Mouse (Mus musculus): ENCODE results near the gene Fbxl5.

Gene Fbxl5

DNA sequence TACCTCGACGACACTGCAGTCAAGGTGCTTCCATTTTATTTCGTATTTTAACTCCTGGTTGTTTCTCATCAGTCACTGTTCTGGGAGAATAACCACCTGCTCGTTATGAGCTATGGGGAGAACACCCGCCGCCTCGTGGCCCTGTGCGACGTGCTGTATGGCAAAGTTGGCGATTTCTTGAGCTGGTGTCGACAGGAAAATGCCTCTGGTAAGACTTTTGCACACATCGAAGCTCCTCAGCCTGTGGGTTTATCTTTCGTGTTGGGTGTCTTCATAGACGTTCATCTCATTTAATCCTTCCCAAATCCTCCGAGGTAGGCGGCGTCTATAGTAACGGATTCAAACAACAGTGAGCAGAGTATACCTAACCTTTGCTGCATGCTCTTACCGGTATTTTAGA lies at the start of gene Fbxl5:
Fbxl5 (minus strand) TSS at position 101 of the 400 bp plus-strand sequence.
- no peak for DNase-seq (ENCODE audit: low read depth)

DNA sequence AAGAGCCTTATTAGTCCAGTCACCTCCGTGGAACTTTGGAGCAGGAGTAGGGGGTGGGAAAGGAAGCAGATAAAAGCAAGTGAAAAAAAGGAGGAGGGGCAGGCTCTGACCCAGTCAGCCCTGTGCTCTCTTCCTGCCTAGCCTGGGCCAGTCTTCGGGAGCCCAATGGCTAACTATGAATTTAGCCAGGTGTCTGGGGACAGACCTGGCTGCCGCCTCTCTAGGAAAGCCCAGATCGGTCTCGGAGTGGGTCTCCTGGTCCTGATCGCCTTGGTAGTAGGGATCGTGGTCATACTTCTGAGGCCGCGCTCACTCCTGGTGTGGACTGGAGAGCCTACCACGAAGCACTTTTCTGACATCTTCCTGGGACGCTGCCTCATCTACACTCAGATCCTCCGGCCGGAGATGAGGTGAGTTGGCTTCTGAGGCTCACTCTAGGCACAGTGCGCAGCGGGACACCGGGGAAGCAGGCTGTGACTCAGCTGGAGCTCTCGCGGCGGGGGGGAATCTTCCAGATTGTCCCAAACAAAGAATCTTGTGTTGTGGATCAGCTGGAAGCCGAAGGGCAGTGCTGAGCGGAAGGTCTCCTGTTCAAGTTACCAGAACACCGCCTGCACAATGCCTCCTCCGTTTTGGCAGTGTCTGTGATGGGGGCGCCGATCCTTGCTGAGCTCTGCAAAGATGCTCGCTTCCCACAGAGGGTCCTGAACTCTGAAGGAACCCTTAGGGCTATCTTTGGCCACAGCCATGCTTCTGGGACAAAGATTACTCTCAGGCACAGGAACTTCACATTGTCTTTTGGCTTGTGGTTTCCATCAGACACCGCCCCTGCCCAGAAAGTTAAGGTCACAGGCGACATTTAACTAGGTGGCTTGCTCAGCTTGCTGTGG lies 47.5 kb upstream of the Fbxl5 start:
- peak; percentile 50 for DNase-seq (ENCODE audit: low read depth)

DNA sequence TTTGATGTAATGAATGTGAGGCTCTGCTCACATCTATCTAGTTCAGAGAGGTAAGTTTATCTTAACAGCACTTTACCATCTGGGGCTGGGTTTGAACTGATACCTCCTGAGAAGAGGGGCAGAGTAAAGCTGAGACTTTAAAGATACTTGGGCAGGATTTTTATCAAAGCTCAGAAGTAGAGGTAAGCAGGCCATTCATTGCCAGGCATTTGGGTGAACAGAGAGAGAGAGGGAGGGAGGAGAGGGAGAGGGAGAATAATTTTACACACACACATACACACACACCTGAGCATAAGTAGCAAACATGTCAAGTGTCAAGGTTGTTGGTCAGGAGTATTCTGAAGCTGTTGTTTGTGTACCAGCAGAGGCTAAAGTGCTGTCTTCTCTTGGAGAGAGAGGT lies 46.8 kb upstream of the Fbxl5 start, which contains the start of gene Cd38:
Cd38 (plus strand) TSS at position 301 of the 400 bp plus-strand sequence.
- DNase-seq (ENCODE audit: low read depth): peak; percentile 6

DNA sequence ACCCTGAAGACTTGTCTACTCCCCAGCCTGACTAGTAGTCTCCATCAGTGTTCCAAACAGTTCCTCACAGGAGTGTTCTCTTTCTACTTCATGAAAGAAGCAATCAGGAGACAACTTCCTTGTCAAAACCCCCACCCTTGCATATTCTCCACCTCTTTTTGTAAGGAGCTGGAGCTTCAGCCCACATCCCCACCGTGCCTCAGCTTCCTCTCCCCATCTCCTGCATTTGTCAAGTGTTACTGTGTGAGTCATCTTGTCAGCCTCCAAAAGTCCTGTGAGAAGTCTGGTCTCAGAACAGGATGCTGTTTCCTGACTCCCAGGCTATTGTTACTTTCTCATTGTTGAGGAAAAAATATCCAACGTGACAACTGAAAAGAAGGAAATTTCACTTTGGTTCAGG lies 43.9 kb upstream of the Fbxl5 start:
- no peak for DNase-seq (ENCODE audit: low read depth)

DNA sequence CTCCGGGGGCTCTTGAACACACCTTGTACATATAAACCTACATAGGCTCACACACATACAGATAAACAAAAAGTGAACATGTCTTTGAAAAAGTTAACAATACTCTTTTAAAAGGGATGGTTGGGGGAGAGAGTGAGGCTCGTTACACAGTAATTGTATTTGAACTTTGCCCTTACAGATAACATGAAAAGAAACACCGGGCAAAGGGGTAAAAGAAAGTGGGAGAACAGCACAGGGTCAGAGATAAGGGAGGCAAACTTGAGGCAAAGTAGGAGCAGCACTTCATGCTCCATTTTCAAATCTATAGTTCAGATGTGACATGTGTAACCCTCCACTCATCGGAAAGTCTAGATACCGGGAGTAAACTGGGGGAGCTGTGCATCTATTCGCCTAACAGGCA lies 42.2 kb upstream of the Fbxl5 start:
- DNase-seq (ENCODE audit: low read depth): no peak

DNA sequence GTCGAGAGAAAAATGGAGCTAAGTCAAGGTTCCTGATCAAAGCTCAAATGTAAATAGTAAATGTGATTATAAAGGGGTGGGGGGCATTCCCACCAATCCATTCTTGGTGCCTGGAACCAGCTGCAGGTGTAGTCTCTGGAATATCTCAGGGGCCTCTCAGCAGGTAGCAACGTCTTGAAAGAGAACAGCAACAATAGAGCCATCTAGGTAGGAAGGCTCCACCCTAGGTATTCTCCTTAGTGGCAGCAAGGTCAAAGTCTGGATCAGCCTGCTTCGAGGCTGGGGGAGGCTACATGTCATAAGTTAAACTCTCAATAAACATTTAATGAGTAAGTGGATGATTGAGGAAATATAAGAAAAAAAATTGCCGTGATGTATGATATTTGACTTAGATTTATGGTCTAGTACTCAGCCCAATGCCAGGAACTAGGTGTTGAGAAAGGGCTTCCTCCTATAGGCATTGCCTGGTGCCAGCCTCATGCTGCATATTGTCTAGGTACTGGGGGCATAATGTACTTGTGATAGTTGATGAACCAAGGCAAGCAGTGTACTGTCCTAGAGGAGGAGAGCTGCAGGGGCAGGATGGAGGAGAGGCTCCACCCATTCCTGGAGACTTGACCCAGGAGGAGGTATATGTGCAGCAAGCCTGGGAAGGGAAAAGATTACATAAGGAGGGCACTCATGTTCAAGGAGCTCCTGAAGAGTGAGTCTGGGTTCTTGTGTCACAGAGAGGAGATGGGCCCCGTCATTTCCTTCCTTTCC lies 39.4 kb upstream of the Fbxl5 start:
- no peak for DNase-seq (ENCODE audit: low read depth)

DNA sequence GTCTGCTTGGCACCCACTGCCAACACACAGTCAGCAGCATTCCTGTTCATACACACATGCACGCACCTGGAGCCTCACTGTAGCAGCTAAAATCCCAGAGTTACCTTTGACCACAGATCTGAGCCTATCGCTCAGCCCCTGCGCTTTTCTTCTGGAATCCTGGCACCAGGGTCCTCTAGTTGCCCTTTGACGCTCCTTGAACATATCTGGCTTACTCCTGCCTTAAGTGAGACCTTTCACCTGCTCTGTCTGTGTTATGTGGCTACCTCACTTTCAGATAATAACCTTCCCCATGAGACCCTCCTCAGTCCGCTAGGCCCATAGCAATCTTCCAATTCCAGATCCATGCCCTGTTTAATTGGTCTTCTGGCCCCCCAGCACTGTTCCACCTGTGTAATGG lies 38.7 kb upstream of the Fbxl5 start:
- no peak for DNase-seq (ENCODE audit: low read depth)

DNA sequence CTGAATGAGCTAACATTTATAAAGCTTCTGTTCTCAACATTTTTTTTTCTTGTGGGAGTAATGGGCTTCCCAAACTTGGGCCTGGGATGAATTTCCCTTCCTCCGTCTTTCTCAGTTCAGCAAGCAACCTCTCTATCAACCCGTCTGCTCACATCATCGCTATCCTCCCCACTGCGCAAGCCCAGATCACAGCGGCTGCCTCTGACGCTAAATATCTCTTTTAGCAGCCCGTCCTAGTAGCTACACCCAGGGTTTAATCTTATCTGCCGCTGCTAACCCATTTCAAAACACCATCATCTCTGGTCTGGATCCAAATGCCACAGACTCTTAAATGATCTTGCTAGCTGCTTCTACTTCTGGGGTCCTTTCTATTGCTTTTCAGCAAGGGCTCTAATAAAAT lies 38.2 kb upstream of the Fbxl5 start:
- DNase-seq (ENCODE audit: low read depth): no peak

DNA sequence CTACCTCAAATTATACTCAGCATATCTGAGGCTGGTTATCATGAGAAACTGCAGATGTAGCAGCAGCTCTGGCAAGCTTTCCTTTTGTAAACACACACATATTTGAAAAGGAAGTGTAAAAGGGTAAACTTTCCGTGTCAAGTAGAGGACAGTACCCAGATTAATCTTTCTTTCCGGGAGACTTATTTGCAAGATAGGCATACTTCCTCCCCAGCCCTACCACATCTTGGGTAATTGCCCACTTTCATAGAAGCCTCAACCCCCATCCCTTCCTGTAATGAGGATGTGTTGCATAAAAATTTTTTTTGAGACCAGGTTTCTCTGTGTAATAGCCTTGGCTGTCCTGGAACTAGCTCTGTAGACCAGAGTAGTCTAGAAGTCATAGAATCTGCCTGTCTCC lies 34.3 kb upstream of the Fbxl5 start:
- no peak for DNase-seq (ENCODE audit: low read depth)

DNA sequence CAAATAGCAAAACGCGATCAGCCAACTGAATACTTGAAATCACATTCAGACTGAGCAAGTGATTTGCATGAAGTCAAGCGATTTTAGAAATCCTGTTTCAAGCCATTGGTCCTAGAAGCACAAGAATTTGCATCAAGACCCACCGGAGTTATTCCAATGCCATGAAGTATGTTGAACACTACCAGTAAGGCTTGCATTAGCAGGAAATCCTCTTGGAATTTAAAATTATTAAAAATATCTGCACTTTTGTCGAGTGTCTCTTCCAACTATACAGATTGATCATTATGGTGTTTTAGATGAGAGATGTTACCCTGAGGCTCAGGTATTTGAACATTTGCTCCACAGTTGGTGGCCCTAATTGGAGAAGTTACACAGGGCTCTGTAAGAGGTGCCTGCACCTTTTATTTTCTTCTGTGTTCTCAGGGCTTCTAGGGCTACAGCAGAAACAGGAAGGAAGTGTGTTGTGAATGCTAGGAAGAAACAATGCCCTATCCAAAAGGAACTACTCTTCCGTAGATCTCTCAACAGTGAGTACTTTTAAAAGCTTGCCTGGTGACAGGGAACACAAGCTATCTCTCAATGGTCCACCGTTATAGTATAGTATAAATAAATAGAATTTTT lies 32.5 kb upstream of the Fbxl5 start:
- DNase-seq (ENCODE audit: low read depth): no peak

DNA sequence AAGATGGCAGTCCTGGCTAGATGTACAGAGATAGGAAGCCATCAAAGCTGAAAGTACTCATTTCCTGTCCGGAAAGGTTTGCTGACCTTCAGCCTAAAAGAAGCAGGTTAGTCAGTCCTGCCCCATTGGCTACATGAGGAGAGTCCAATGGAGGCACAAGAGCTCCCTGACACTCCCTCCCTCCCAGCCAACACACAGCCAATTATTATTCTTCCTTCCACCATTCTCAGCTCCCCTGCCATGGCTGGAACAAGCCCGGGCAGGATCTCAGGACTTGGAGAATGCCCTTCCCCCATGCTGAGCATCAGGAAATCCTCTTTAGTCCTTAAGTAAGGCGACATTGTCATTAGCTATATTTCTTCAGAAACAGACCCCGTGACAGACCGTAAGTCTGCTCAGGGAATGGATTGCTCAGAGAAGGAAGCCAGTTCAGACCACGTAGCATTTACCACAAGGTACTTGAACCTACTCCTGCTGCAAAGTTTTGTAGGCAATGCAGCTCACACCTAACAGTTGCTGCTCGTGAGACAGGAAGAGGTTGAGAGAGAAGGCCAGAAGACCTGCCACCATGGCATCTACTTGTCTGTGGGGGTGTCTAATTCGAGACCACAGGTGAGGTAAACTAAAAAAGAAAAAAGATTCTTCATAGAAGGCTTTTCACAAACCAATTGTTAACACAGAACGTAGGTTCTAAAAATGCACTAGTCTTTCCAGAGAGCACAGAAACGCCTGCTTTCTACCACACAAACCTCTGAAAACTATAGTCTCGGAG lies 31.8 kb upstream of the Fbxl5 start:
- DNase-seq (ENCODE audit: low read depth): no peak

DNA sequence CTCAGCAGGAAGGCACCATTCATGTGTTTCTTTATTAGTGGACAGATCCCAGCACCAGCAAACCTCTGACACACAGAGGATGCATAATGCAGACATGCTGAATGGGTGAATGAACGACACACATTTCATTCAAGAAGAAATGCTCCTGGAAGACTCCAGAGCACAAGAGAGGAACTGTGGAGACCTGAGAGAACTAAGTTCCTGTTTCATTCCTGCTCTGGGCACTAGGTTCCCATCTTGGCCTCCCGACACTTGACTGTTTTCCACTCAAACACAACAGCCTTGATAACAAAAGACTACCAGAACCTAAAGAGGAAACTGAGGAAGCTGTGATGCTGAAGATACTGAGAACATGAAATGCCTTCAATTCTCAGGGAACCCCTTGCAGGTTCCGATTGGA lies 26.8 kb upstream of the Fbxl5 start:
- no peak for DNase-seq (ENCODE audit: low read depth)

DNA sequence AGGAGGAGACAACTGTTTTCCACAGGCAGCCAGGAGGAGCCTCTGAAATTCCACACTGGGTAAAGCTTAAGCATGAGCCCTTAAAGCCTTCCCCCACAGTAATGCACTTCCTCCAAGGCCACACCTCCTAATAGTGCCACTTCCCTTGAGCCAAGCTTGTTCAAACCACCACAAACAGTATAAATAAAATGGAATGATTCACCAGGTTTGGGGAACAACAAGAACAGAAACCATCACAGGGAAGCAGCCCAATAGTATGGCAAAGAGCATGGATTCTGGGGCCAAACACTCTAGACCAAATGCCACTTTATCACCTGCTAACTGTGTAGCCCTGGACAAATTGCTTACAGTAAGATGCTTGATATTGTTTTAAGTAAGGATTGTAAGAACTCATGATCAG lies 26.1 kb upstream of the Fbxl5 start:
- DNase-seq (ENCODE audit: low read depth): no peak

DNA sequence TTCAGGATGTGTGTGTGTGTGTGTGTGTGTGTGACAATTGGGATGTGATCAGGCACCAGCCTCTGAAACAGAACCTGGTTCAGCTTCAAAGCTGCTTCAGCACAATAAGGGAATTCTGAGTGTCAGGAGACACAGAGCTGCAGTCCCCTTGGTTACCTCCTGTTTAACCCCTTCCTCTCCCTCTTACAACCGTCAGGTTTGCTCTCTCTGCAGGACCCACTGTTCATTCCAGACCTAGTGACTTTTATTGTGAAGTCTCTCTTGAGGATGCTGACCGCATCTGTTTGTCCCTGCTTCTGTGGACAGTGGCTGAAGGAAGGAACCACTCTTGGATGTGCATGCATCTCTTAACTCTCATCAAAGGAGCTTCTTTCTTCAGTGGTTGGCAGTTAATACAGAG lies 24.8 kb upstream of the Fbxl5 start:
- no peak for DNase-seq (ENCODE audit: low read depth)

DNA sequence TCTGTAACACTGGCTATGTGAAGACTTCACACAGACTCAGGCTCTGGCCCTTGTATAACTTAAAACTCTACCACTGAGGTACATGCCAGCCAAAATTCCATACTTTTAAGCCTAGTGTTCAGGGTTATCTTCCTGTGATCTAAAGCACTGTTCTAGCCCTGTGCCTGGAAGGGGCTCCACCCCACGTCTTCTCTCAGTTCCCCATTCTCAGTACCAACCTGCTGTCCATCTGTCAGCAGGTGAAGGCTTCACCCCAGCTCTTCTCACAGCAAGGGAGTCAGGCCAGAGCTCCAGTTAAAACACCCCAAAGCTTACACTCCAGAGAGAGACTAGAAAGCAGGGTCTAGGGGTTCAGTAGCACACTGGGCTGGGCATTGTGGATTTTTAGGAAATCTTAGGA lies 24.2 kb upstream of the Fbxl5 start:
- no peak for DNase-seq (ENCODE audit: low read depth)

DNA sequence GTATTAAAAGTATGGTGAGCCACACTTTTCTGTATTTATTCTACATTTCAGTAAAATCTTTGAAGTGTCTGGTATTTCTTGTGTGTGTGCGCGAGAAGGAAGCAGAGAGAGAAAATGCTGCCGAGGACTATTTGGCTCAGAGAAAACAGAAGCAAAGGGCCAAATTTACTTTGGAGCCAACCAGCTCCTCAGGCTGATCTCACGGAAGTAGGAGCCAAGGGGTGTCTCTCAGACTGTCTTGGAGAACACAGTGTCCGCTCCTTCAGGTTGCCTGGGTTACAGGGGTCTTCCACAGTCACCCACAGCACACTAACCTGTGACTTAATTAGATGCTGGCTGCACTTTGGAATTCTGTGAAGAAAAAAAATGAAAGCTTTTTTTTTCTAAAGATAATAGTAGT lies 23.6 kb upstream of the Fbxl5 start:
- no peak for DNase-seq (ENCODE audit: low read depth)

DNA sequence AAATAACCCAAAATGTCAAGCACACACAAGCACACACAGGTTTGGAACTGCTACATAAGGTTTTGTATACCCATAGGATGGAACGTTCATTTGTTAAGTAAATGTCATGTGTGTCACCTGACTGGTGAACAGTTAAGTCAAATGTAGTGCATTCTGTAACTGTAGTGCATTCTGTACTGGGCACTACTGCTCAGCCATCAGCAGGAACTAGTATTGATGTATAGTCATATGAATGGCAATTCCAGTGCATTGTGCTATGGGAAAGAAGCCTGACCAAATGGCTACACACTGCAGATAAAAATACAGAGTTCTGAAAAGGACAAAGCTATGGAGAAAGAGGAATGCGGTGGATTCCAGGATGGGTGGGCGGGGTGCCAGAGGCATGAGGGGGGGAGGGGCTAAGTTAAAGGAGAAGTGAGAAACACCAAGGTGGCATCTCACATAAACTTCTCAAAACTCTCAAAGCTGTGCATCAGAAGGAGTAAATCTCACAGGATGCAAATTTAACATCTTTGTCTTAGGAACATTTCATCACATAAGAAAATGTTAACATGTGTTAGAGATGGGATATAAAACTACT lies 21.2 kb upstream of the Fbxl5 start:
- DNase-seq (ENCODE audit: low read depth): no peak

DNA sequence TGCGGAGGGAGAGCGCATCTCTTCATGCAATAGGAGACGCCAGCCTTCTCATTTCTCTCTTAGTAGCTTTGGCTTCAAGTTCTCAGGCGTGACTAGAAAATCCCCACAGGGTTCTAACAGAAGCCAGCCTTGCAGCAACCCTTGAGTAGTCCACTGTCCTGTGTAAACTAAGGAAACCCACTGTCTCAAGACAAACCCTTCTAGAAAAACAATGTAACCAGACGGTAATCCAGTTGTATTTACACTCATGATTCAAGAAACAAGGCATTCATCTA lies 20.5 kb upstream of the Fbxl5 start:
- DNase-seq (ENCODE audit: low read depth): no peak

DNA sequence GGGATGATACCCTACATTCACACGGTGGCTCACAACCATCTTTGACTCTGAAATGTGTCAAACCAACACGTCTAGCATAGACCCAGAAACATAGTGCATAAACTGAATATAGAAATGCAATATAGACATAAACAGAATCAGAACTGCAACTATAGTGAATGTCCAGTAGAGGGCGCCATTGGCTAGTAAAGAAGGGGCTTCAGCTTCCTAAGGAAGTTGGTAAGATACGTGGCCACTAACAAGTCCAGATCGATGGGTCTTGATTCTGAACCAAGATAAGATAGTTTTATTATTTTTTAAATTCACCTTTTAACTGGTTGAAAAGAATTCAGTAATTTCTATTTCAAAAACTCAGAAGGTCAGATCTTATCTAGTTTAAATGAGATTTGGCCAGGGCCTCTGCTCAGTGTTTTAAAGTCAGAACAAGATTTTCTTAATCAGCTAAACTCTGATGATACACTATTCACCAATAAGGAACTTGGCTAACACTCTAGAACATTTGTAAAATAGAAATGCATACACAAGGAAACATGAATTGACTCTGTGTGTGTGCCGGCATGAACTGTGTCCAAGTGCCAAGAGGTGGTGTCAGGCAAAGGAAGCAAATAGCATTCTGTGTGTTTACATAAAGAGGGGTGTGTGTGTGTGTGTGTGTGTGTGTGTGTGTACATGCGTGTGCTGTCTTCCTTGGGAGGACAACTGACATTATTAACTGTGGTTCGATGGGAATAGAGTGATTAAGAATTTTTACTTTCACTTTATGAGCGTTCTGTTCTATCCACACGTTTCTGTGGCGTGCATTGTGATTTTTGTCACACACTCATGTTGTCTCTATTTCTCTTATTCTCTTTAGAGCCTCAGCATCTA lies 19.9 kb upstream of the Fbxl5 start:
- peak; percentile 90 for DNase-seq (ENCODE audit: low read depth)

DNA sequence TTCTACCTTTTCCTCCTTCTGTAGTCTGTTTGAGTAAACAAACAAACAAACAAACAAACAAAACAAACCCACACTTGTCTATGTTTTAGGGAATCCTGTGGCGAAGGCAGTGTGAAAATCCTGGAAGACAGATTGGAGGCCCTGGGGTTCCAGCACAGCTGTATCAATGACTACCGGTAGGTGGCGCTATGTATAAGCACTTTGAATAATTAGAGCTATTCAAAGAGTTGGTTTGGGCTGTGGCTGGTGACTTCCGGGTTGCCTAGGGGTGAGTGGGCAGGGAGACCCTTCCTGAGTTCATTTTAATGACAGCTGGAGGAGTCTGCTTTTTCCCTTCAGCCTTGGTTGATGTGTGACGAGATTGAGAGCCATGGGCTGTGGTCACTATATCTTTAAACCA lies 15.9 kb upstream of the Fbxl5 start:
- peak; percentile 79 for DNase-seq (ENCODE audit: low read depth)

DNA sequence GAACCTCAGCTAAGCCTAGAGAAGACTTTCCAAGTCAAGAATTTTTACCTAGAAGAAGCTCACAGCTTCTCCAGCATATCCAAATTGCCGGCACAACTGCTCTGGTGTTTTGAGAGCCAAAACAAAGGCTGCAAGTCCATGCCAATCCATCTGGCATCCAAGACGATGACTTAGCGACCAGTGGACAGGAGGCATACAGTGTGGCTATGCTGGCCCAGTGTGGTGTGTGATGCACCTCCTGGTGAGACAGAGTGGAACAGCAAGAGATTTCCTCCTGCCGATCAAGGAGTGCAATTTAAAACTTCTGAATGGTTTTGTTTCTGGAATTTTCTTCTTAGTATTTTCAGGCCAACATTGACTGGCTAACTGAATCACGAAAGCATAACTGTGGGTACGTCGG lies 15.2 kb upstream of the Fbxl5 start:
- no peak for DNase-seq (ENCODE audit: low read depth)
